Mouse (Mus musculus): ENCODE measurements at regions not wholly inside any gene's neighbourhood (a gene's known extent, or its start where the extent isn't known, plus 50 kb on each side); places are given as distances from the start of the nearest gene placed in this dataset.
"Not testable (repeated sequence)": the region's sequence is repeated elsewhere in the genome, so short reads cannot be mapped to it uniquely, and the experiment has no call there.

- DNase-seq = peak; percentile 36
These were observed 155.1 kb upstream of the Chst7 start for GRCm38 (mm10) chrX:19903962-19904930.

- no peak for DNase-seq
These were observed 152.6 kb upstream of the Chst7 start for GRCm38 (mm10) chrX:19906646-19907371.

- DNase-seq = no peak
These were observed 142.4 kb upstream of the Chst7 start for GRCm38 (mm10) chrX:19917001-19917400.

GRCm38 (mm10) chrX:19929376-19929775 lies 130.0 kb upstream of the Chst7 start:
- not testable (repeated sequence) for DNase-seq

- DNase-seq = no peak
These were observed 129.5 kb upstream of the Chst7 start for GRCm38 (mm10) chrX:19929866-19930265.

GRCm38 (mm10) chrX:19943305-19943704 lies 116.1 kb upstream of the Chst7 start:
- no peak for DNase-seq
